Mouse (Mus musculus) CH12.LX (cell line): ENCODE data around the gene Cib4.

Experiments
- BHLHE40 ChIP-seq: IDR thresholded peaks from 2 replicates; pipeline ENCODE4 v1.6.1; 2011; ENCODE audit warnings: mild to moderate bottlenecking, low read depth, low read length, improper control_type of control experiment
- CTCF ChIP-seq, 2 experiments: IDR thresholded peaks in 1 of 2; conservative IDR thresholded peaks in 1 of 2; 2 replicates each; pipeline ENCODE4 v1.5.1; 2011 to 2012; ENCODE audit warnings: low read depth in 2 of 2, low read length in 2 of 2, improper control_type of control experiment in 1 of 2, inconsistent platforms in 1 of 2, mild to moderate bottlenecking in 1 of 2, moderate library complexity in 1 of 2
- E2F4 ChIP-seq: IDR thresholded peaks from 2 replicates; pipeline ENCODE4 v1.6.1; 2011; ENCODE audit warnings: low read depth, low read length, improper control_type of control experiment; ENCODE audit not compliant: insufficient replicate concordance
- EP300 ChIP-seq: IDR thresholded peaks from 2 replicates; pipeline ENCODE4 v1.6.1; 2011; ENCODE audit warnings: low read length, improper control_type of control experiment
- GABPA ChIP-seq: IDR thresholded peaks from 2 replicates; pipeline ENCODE4 v1.6.1; 2012; ENCODE audit warnings: low read depth, low read length, improper control_type of control experiment, inconsistent platforms; ENCODE audit not compliant: insufficient replicate concordance
- MAX ChIP-seq: IDR thresholded peaks from 2 replicates; pipeline ENCODE4 v1.6.1; 2011; ENCODE audit warnings: low read length, improper control_type of control experiment
- PAX5 ChIP-seq: IDR thresholded peaks from 2 replicates; pipeline ENCODE4 v1.6.1; 2012; ENCODE audit warnings: low read length, inconsistent platforms, mixed read lengths
- POLR2A ChIP-seq: IDR thresholded peaks from 2 replicates; pipeline ENCODE4 v1.6.1; 2011; ENCODE audit warnings: low read depth, mild to moderate bottlenecking, improper control_type of control experiment, low read length
- USF1 ChIP-seq: IDR thresholded peaks from 2 replicates; pipeline ENCODE4 v1.6.1; 2014; ENCODE audit warnings: low read depth, mild to moderate bottlenecking, inconsistent platforms, low read length, improper control_type of control experiment
- USF2 ChIP-seq: conservative IDR thresholded peaks from 2 replicates; pipeline ENCODE4 v1.6.1; 2011; ENCODE audit warnings: low read depth, low read length, improper control_type of control experiment
- ZC3H11A ChIP-seq: IDR thresholded peaks from 2 replicates; pipeline ENCODE4 v1.6.1; 2012; ENCODE audit warnings: low read depth, mild to moderate bottlenecking, inconsistent platforms, low read length, improper control_type of control experiment
- ZNF384 ChIP-seq: IDR thresholded peaks from 2 replicates; pipeline ENCODE4 v1.6.1; 2012; ENCODE audit warnings: low read depth, low read length, improper control_type of control experiment, inconsistent platforms

DNA sequence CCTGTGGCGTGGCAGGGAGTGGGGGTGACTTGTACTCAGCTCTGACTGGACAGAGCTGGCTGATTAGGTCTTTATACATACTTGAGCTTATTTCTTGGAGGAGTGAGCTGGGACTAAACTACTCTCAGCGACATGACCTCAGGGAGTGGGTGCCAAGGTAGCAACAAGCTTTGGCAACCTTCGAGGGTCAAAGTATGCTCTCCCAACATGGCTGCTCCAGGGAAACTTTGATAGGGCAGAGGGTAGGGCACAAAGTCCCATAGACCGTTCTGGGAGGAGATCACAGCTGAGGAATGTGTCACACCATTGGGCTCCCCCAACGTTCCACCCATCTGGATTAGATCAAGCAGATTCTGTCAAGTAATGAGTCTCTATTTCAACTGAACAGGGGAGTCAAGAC, 61.0 kb downstream of the Cib4 start:
- TF ChIP-seq MAX (no peak), GABPA (no peak), USF2 (no peak), POLR2A (no peak), PAX5 (no peak), E2F4 (no peak), CTCF (conservative IDR thresholded peaks at IDR 0.05 in 1 of 2, IDR thresholded peaks at IDR 0.05 in 1 of 2; ENCODE audit: low read depth in 2 of 2, low read length in 2 of 2) (no peak), EP300 (no peak), BHLHE40 (no peak), ZNF384 (no peak), ZC3H11A (no peak), USF1 (no peak)
